Mouse (Mus musculus) midbrain, postnatal 0 days (tissue): ENCODE results near the gene Fam20b. TPM values are rescaled to one million over a fixed set of nuclear protein-coding genes. Genes with fewer than 3 reads are reported as not detected.

Experiments used
- ATAC-seq: fragments of 200-750 bp; cut with Nextera tagmentation; 2 replicates; pipeline ENCODE4 v1.8.0; 2017; ENCODE audit warnings: moderate number of reproducible peaks, mild to moderate bottlenecking, moderate TSS enrichment, moderate library complexity; ENCODE audit not compliant: low FRiP score
- DNase-seq: peaks from one replicate; pipeline ENCODE4 v3.0.0-alpha.2; 2015; ENCODE audit warnings: low spot score
- H3K27ac ChIP-seq: fragments of 300-500 bp; sonication (generic); 2 replicates; pipeline ENCODE4 v1.5.1; 2014; ENCODE audit warnings: low read depth, mild to moderate bottlenecking, low read length, mixed read lengths
- H3K27me3 ChIP-seq: fragments of 300-500 bp; sonication (generic); 2 replicates; pipeline ENCODE4 v1.6.1; 2014; ENCODE audit warnings: low read length, control low read depth, mixed read lengths; ENCODE audit not compliant: insufficient read depth
- H3K36me3 ChIP-seq: fragments of 300-500 bp; sonication (generic); 2 replicates; pipeline ENCODE4 v1.6.1; 2014; ENCODE audit warnings: low read length, control low read depth, mixed read lengths; ENCODE audit not compliant: insufficient read depth
- H3K4me1 ChIP-seq: fragments of 300-500 bp; sonication (generic); 2 replicates; pipeline ENCODE4 v1.6.1; 2014; ENCODE audit warnings: mild to moderate bottlenecking, control low read depth, antibody characterized with exemption, low read length, mixed read lengths; ENCODE audit not compliant: insufficient read depth
- H3K4me2 ChIP-seq: fragments of 300-500 bp; sonication (generic); 2 replicates; pipeline ENCODE4 v1.6.1; 2014; ENCODE audit warnings: low read depth, mild to moderate bottlenecking, low read length, mixed read lengths; ENCODE audit not compliant: poor library complexity, severe bottlenecking
- H3K4me3 ChIP-seq: fragments of 300-500 bp; sonication (generic); 2 replicates; pipeline ENCODE4 v1.5.1; 2014; ENCODE audit warnings: low read depth, mild to moderate bottlenecking, low read length, moderate library complexity
- H3K9ac ChIP-seq: fragments of 300-500 bp; sonication (generic); replicated peaks from 2 replicates; pipeline ENCODE4 v1.6.1; 2014; ENCODE audit warnings: mild to moderate bottlenecking, low read length, moderate library complexity, mixed read lengths; ENCODE audit not compliant: poor library complexity, severe bottlenecking
- H3K9me3 ChIP-seq: fragments of 300-500 bp; sonication (generic); 2 replicates; pipeline ENCODE4 v1.6.1; 2016; ENCODE audit warnings: low read length, control low read depth
- CTCF ChIP-seq: IDR thresholded peaks from 2 replicates; pipeline ENCODE4 v1.5.1; 2016; ENCODE audit warnings: antibody characterized with exemption, mild to moderate bottlenecking
- WGBS: fragments of 180-500 bp; shearing (Covaris S2); extraction: QIAGEN DNeasy Blood & Tissue Kit; methylation state at CpG from one replicate; pipeline ENCODE4 v1.1.7; 2014; 5-methylcytosine and 5-hydroxymethylcytosine counted together
- polyA plus RNA-seq: library from polyadenylated mRNA; unstranded; fragments of >200 nt; fragmentation: Nextera tagmentation; extraction: Ambion mirVana; gene quantifications from 2 replicates; pipeline ENCODE4 v1.2.1, GENCODE M21; 2015
- total RNA-seq: library from RNA; depleted of rRNA; stranded (reverse); fragments of >200 nt; gene quantifications from 2 replicates; pipeline ENCODE4 v1.2.3, GENCODE M21; 2014; rRNA removed

Gene Fam20b
- total RNA-seq (69.9 and 74.3 TPM in 2 replicates), polyA plus RNA-seq (30.0 and 32.3 TPM in 2 replicates)

DNA sequence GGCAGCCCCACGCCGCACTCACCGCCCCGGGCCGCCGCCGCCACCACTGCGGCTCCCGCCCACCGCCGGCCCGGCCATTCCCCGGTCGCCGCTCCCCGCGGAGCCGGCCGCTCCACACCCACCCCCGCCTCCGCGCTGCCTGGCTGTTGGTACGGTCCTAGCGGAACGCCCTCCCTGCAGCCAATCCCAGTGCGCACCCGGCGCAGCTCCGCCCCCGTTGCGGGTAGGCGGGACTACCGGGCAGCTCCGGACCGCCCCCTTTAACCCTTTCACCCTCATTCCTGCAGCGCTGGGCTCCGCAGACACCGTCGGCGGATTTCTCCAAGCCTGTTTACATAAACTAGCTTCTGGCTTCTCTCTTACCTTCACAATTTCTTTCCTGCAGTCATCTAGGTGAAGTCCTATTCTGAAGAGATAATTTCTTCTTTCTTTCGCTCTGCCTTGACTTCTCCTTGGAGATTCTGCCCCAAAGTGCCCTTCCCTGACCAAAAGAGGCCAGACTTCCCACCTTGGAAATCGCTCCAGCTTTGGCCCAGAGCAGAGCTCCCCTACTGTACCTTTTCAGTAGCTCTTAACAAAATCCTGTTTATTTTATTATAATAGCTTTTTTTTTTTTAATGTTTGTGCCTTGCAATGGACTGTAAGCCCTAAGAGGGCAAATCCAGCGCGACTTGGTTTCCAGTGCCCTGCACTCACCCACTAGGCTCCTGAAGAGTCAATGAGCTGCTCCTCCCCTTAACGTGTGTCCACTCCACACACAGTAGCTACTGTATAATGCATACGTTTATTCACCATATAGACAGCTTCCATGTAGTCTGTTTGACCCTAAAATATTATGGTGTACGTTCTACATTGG lies at the start of gene Fam20b:
TSS of gene Fam20b (minus strand) at position 137 of the 856 bp plus-strand sequence.
- Histone ChIP-seq H3K27me3 (no peaks in the 10 kb centered on the region), H3K27ac (peak within 1 kb of the TSS; percentile 92), H3K4me3 (peak within 1 kb of the TSS; percentile 86), H3K4me1 (0 out of 2 replicates have a peak, but pooled peaks cover 3% of the 10 kb centered on the region), H3K9ac (peak within 1 kb of the TSS; percentile 90), H3K9me3 (no peaks in the 10 kb centered on the region), H3K4me2 (peak within 1 kb of the TSS; percentile 71), H3K36me3 (no peaks in the 10 kb centered on the region)
- under 1% methylated on average over 28 of the region's 47 CpGs for WGBS
- ATAC-seq: peak; percentile 98
- DNase-seq: peak; percentile 97
- TF ChIP-seq CTCF: peak; percentile 21; the same call in 1 of the 2 replicates

DNA sequence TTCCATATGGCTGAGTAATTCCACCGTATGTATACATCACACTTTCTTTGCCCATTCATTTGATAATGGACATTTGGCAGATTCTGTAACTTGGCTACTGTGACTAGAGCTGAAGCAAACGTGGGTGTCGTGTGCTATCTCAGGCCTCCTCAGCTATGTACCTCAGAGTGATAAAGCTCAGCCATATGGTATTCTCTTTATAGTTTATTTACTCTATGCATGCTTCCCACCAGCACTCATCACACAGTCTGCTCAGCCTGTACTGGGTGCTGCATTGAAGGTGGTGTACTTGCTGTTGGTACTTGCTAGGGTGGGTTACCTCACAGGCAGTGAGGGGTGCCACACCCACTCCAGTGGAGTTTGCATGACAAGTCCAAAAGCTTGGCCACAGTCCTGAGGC lies 46.4 kb upstream of the Fam20b start:
- Histone ChIP-seq H3K4me1 (no peaks in the 10 kb centered on the region), H3K27me3 (no peaks in the 10 kb centered on the region), H3K27ac (no peak overlapping the region), H3K9ac (no peak overlapping the region), H3K4me3 (no peak overlapping the region), H3K4me2 (no peak overlapping the region), H3K9me3 (no peaks in the 10 kb centered on the region), H3K36me3 (no peaks in the 10 kb centered on the region)
- 96% methylated on average over 3 of the region's 3 CpGs for WGBS
- TF ChIP-seq CTCF: no peak
- ATAC-seq (no peak), DNase-seq (no peak)

DNA sequence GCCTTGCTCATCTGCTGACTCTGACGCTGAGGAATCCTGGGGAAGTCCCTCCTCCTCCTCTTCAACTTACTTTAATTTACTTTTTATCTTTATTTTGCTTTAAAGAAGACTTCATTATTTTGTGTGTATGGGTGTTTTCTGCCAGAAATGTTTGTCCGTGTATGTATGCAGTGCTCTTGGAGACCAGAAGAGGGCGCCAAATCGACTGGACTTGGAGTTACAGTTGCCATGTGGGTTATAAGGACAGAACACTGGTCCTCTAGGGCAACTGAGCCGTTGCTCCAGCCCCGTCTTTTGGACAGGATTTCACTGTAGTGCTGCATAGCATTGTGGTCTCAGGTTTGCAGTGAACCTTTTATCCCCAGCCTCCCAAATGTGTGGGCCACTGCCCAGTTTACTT lies 45.7 kb upstream of the Fam20b start:
- no peak overlapping the region for H3K27ac ChIP-seq
- WGBS: 68% methylated on average over 6 of the region's 6 CpGs
- TF ChIP-seq CTCF: peak; percentile 41; the same call in 1 of the 2 replicates
- no peaks in the 10 kb centered on the region for H3K27me3 ChIP-seq
- no peaks in the 10 kb centered on the region for H3K36me3 ChIP-seq
- no peak for DNase-seq
- no peaks in the 10 kb centered on the region for H3K4me1 ChIP-seq
- no peak overlapping the region for H3K9ac ChIP-seq
- H3K9me3 ChIP-seq: no peaks in the 10 kb centered on the region
- H3K4me2 ChIP-seq: no peak overlapping the region
- H3K4me3 ChIP-seq: no peak overlapping the region
- ATAC-seq: no peak

DNA sequence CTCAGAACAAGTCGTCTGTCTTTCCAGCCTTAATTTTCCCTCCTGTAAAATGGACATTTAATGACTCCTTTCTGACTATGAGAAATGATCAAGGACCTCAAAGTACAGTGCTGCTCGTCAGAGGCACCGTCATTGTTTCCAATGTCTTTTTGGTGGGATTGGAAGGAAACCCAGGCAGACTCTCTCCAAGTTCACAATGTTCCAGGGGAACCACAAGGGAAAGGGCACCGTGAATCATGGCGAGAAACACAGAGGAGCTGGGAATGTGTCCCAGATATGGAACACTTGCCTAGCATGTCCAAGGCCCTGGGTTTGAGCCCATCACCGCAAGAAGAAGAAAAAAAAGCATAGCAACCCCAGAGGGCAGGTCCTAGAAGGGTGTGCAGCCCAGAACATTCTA lies 44.4 kb upstream of the Fam20b start:
- no peak for TF ChIP-seq CTCF
- H3K4me1 ChIP-seq: no peaks in the 10 kb centered on the region
- no peak overlapping the region for H3K27ac ChIP-seq
- H3K9ac ChIP-seq: no peak overlapping the region
- no peak overlapping the region for H3K4me2 ChIP-seq
- no peak for ATAC-seq
- H3K27me3 ChIP-seq: no peaks in the 10 kb centered on the region
- WGBS: 95% methylated on average over 6 of the region's 6 CpGs
- H3K4me3 ChIP-seq: no peak overlapping the region
- DNase-seq: no peak
- no peaks in the 10 kb centered on the region for H3K9me3 ChIP-seq
- H3K36me3 ChIP-seq: no peaks in the 10 kb centered on the region

DNA sequence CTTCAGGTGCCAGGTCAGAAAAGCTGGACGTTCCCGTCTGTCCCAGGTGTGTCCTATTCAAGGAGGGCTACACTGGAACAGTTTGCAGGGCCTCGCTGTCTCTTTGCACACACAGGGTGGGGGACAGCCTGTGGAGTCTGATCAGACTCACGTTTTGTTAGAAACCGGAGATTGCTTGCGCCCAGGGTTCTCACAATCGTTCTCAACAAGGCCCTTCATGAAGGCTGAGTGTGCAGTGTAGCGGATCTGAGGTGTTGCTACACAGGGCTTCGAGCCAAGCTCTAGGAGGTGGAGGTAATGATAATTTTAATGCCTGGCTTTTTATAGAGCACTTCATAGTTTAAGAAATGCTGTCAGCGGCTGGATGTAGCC lies 42.5 kb upstream of the Fam20b start:
- no peaks in the 10 kb centered on the region for H3K36me3 ChIP-seq
- H3K27me3 ChIP-seq: no peaks in the 10 kb centered on the region
- no peak overlapping the region for H3K9ac ChIP-seq
- no peaks in the 10 kb centered on the region for H3K4me1 ChIP-seq
- DNase-seq (no peak), ATAC-seq (no peak)
- no peaks in the 10 kb centered on the region for H3K9me3 ChIP-seq
- no peak for TF ChIP-seq CTCF
- 60% methylated on average over 10 of the region's 10 CpGs for WGBS
- H3K4me3 ChIP-seq: no peak overlapping the region
- no peak overlapping the region for H3K4me2 ChIP-seq
- H3K27ac ChIP-seq: no peak overlapping the region
